Mouse (Mus musculus): Measurements from ENCODE around the gene AC124502.3.

DNA sequence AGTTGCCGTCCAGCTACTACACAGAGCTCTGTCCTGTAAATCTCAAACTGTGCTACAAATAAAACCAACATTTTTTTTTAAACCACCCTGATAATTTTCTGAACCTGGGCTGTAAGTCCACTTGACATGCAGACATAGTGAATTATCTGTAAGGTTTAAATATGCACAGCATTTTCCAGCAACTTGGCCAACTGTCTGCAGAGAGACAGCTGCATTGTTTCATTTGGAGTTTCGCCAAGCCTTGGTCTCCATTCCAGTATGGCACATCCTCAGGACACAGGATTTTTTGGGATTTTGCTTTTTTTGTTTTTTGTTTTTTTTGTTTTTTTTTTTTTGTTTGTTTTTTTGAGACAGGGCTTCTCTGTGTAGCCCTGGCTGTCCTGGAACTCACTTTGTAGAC, 17.3 kb upstream of the AC124502.3 start:
- TF ChIP-seq POLR2A (IDR thresholded peaks at IDR 0.05; ENCODE audit: control insufficient read depth, extremely low read depth, insufficient read depth, low read length, poor library complexity) (no peak), CTCF (IDR thresholded peaks at IDR 0.05; ENCODE audit: borderline replicate concordance, control insufficient read depth, extremely low read depth, insufficient read depth, low read length, poor library complexity) (no peak)

All from thymus, adult 2 months (tissue).